Mouse (Mus musculus): ENCODE measurements around the gene Sept11. TPM values are rescaled to one million over a fixed set of nuclear protein-coding genes. Genes with fewer than 3 reads are reported as not detected.

Gene Sept11
- polyA plus RNA-seq, 1 experiment from 2014 or later: 157 TPM

Other genes starting within 250 kb of the Sept11 start
- gene Sowahb, start 48.4 kb upstream of the Sept11 start, polyA plus RNA-seq (2015; fragmentation: Nextera tagmentation; extraction: Ambion mirVana): 1.2 and 1.4 TPM in 2 replicates
- 105 and 107 TPM in 2 replicates for gene Ccni, start 113.1 kb downstream of the Sept11 start, polyA plus RNA-seq (2015; fragmentation: Nextera tagmentation; extraction: Ambion mirVana)
- 1.9 and 3.5 TPM in 2 replicates for gene 2010109A12Rik, start 113.1 kb downstream of the Sept11 start, polyA plus RNA-seq (2015; fragmentation: Nextera tagmentation; extraction: Ambion mirVana)
- gene Ccng2, start 173.8 kb downstream of the Sept11 start, polyA plus RNA-seq (2015; fragmentation: Nextera tagmentation; extraction: Ambion mirVana): 60.1 and 65.6 TPM in 2 replicates